Mouse (Mus musculus): ENCODE measurements around the gene Fam81b.
"Not testable (repeated sequence)": the region's sequence is repeated elsewhere in the genome, so short reads cannot be mapped to it uniquely, and the experiment has no call there.

Gene Fam81b

DNA sequence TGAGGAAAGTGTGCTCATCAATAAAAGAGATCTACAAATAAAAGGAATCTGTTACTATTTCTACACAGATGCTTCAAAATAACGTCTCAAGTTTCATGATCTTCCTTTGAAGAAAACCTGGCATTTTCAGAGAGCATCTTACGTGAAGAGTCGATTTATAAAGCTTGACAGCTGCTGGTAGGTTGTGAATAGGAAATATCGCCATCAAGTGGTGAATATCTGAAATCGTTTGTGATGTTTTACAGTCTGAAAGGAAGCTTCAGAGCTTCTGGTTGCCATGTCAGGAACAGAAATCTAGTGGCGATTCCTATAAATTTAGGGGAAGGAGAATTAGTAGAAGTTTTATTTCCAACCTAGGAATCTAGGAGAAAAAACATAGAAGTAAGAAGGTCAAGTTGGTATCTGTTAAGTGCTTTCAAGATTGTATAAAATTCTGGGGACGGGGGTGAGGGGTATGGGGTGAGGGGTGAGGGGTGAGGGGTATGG is at the start of gene Fam81b:
Gene Fam81b, minus strand, starts transcription at position 436 of the 486 bp plus-strand sequence.
- no peak for DNase-seq (ENCODE audit: low spot score)

DNA sequence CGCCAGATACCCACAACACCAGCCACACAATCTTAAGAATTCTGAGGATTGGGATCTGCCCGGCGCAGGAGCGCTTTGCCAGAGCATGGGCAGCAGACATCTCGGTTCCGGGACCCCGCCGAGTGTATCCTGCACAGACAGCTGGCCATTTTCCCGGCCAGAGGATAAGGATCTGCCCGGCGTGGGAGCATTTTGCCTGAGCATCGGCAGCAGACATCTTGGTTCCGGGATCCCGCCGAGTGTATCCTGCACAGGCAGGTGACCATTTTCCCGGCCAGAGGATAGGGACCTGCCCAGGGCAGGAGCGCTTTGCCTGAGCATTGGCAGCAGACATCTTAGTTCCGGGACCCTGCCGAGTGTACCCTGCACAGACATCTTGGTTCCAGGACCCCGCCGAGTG is 41.1 kb upstream of the Fam81b start:
- DNase-seq (ENCODE audit: low spot score): not testable (repeated sequence)

DNA sequence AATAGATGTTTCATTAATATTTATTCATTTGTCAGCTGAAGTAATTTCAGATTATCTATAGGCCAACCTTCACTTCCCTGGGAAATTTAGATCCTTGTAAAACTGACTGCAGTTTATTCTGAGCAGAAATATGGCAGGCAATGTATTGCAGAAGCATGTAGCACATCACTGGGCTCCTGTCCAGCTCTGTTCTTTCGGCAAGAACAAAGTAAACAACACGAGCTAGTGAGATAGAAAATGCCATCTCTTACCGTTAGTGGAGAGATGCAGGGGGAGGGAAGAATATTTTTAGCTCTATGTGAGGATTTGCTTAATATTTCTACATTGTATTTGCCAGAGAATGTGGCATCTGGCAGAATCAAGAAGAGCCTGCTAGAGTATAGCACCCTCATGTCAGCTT is 13.8 kb upstream of the Fam81b start:
- no peak for DNase-seq (ENCODE audit: low spot score)

DNA sequence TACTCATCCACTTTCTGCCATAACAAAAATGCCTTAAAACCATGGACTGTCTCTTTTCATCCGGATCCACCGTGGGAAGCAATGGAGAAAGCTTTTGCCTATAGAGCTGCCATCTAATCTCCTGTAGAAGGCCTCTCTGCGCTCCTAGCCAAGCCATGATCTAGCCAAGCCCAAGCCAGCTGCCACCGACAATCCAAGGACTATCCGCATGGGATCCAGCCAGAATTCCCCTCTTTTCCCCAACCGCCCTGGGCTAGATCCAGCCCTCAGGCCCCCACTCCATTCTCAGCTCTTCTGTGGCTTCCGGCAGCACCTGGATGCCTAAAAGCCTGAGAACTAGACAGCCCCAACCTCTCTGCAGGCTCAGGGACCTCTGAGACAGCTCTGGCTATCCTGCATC is 6.7 kb upstream of the Fam81b start:
- no peak for DNase-seq (ENCODE audit: low spot score)

- DNase-seq (ENCODE audit: low spot score): no peak
These were observed 3.9 kb upstream of the Fam81b start for GRCm38 (mm10) chr13:76308811-76309210.

DNA sequence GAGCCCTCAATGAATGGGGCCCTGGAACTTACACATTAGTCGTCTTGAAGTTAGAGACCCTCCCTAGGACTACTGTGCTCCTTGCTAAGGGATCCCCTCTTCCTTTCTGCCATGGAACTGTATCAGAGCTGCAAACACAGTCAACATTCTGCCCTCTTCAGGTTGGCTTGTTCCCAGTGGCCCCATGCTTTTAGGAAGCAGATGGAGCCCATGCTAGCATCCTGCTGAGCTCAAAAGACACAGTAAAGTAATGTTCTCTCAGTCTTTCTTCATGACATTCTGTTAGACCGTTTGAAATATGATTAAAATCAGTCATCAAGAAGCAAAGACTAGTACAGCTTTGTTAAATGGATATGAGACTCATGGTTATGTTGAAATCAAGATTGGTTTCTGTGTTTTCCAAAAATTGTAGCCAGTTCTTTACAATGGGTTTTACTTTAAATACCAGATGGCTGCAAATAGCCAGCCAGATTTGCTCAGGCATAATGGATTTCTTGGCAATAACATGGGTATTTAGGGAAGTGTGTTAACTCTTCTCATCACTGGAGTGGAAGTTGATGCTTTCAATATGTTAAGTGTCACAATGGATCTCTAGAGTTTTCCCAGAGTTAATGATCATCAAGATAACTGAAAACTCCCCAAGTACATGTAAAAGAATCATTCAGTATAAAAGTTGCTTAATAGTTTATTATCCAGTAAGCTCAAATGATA is 938 bp upstream of the Fam81b start:
- no peak for DNase-seq (ENCODE audit: low spot score)

DNA sequence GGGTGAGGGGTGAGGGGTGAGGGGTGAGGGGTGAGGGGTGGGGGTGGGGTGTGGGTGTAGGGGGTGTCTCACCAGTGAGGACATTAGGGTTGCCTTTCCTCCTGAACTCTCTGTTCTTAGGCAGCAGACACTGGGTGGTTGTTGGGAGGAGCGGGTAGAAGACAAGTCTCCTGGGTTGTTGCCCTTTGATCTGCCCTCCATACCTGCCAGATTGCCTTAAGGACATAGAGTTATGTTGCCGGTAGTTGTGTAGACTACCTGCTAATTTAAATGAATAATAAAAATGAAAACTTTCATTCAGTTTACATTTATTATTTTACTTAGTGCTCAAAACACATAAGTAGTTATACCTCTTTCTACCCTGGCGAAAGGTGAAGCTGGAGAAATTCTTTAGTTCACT is 369 bp upstream of the Fam81b start:
- no peak for DNase-seq (ENCODE audit: low spot score)

- no peak for DNase-seq (ENCODE audit: low spot score)
These were observed 671 bp downstream of the Fam81b start for GRCm38 (mm10) chr13:76304201-76304600.

GRCm38 (mm10) chr13:76303160-76303559 is 1.7 kb downstream of the Fam81b start:
- no peak for DNase-seq (ENCODE audit: low spot score)

DNA sequence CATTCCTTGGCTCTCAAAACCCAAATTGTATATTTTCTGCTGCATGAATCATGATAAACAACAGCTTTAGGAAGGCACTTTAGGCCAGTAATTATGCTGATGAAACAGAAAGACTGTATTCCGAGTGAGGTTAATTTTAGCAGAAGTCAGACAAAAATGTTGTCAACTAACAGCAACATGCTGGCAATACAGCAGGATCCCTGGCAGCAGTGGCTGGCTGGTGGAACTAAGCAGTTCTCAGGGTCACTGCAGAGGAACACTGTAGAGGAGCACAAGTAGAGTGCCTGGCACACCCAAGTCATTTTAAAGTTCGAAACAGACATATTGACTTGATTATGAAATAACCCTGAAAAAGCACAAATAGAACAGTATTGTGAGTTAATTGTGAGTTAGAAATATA is 2.8 kb downstream of the Fam81b start:
- no peak for DNase-seq (ENCODE audit: low spot score)

GRCm38 (mm10) chr13:76292050-76292449 is 12.8 kb downstream of the Fam81b start:
- no peak for DNase-seq (ENCODE audit: low spot score)

- DNase-seq (ENCODE audit: low spot score): no peak
These were observed 20.3 kb downstream of the Fam81b start for GRCm38 (mm10) chr13:76284597-76284996.

- DNase-seq (ENCODE audit: low spot score): peak; percentile 10
These were observed 40.4 kb downstream of the Fam81b start for GRCm38 (mm10) chr13:76264361-76265026.

- peak; percentile 64 for DNase-seq (ENCODE audit: low spot score)
These were observed 46.1 kb downstream of the Fam81b start for GRCm38 (mm10) chr13:76258766-76259165.

GRCm38 (mm10) chr13:76256350-76256749 is 48.5 kb downstream of the Fam81b start:
- no peak for DNase-seq (ENCODE audit: low spot score)

DNA sequence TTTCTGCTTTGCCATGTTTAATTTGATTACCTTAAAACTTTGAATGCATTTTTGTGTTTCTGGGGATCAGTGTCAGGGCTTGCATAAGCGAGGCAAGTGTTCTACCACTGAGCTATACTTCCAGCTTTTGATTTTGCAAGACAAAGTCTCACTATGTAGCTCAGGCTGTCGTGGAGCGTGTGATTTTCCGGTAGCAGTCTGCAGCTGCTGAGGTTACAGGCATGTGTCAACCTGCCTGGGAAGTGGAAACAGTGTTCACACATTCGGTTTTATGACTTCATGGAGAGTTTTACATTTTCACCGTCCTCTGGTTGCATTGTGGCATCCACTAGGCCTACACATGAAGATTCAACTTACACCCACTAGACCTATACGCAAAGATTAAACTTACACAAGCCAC is 54.8 kb downstream of the Fam81b start:
- DNase-seq (ENCODE audit: low spot score): no peak

- DNase-seq (ENCODE audit: low spot score): no peak
These were observed 55.8 kb downstream of the Fam81b start for GRCm38 (mm10) chr13:76249066-76249465.

DNA sequence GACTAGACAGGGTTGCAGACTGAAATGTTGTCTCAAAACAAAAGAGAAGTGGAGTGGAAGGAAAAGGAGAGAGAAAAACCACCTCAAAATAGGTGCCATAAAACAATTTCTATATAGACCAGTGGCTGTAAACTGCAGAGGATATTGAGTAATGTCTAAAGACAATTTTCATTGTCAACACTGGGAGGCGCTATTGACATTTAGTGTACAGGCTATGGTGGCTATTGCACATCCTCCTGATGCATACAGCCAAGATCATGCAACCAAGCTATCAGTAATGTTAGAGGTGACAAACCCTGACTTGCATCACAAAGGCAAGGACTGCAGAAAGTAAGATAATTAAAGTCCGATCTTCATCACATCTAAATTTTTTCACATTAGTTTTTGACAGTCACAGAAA is 89.5 kb downstream of the Fam81b start:
- peak; percentile 34 for DNase-seq (ENCODE audit: low spot score)

GRCm38 (mm10) chr13:76214928-76215327 is 89.9 kb downstream of the Fam81b start:
- no peak for DNase-seq (ENCODE audit: low spot score)

DNA sequence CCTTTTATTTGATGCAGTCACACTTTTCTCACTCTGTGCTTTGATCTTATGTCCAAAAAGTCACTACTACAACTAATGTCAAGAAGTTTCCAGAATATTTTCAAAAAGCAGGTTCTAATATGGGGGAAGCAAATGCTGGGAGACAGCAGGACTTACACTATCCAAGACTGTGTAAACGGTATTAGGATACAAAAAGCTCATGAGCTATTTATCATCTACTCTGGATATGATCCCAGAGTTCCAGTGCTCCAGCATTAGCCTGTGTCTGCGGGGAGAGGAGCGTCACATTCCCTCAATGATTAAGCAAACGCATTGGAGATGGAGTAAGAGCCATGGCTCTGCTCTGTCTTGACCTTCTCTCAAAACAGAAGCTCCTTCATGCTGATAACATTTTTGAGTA is 104.9 kb downstream of the Fam81b start:
- DNase-seq (ENCODE audit: low spot score): no peak

GRCm38 (mm10) chr13:76197297-76197848 is 107.5 kb downstream of the Fam81b start:
- DNase-seq (ENCODE audit: low spot score): no peak

DNA sequence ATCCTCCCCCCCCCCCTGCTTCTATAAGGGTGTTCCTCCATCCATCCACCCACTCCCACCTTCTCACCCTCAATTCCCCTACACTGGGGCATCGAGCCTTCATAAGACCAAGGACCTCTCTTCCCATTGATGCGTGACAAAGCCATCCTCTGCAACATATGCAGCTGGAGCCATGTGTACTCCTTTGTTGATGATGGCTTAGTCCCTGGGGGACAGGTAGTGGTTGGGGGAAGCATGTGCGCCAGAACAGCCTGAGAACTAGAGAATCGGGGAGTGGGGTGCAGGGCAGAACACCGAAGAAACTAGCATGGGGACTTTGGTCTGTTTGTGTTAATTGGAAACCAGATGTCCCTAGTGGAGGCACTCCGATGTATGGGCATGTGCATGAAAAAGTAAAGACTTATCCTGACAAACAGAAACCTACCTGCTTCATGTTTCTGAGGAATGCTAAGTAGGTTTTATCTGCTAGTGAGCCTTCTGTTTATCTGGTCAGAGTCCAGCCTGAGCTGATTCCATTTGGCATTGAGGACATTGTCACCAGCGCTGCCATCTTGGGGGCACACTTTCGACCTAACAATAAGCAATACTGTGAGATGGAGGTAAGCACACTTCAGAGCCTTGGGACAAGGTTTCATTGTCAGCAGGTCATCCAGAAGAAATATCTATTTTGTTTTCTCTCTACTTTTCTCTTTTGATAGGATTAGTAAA is 109.3 kb downstream of the Fam81b start:
- DNase-seq (ENCODE audit: low spot score): no peak

GRCm38 (mm10) chr13:76194937-76195336 is 109.9 kb downstream of the Fam81b start:
- no peak for DNase-seq (ENCODE audit: low spot score)
